8 mouse cellular contexts compared by ENCODE assay signal in the genomic region with DNA sequence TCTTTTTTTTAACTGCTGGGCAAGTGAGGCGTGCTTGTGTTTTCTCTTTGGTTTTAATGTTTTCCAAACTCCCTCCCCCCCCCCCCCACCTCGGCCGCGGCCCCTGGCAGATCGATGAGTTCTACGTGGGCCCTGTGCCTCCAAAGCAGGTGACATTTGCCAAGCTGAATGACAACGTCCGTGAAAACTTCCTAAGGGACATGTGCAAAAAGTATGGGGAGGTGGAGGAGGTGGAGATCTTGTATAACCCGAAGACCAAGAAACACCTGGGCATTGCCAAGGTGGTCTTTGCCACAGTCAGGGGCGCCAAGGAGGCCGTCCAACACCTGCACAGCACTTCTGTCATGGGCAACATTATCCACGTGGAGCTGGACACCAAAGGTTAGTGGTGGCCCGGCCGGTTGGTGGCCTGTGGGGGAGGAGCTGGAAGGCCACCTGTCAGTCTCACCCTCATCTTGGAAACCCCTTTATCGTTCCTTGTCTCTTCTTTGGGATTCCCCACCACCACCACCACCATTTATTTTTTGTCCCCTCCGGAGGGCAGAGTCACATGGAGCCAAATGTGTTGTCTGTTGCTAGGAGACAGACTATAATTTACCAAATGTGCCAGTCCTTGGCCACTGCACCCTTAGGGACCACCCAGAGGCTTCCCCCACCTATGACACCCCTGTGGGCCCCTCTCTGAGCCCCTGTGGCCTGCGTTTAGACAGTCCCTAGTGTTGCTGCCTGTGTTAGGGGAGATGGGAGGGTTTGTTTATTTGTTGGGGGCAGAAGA. TPM values are rescaled to one million over a fixed set of nuclear protein-coding genes. Genes with fewer than 3 reads are reported as not detected.
DNase-seq lines count a peak whose midpoint lies in the region; ATAC-seq and TF ChIP-seq lines count a peak whose summit lies in the region.

No protein-coding gene starts in this region.

- no peak for ATAC-seq in heart, embryonic 11.5 days (replicated peaks; ENCODE audit: insufficient number of reproducible peaks, low FRiP score, low TSS enrichment)
- ATAC-seq in heart, embryonic 15.5 days (replicated peaks; ENCODE audit: insufficient number of reproducible peaks, insufficient read depth, low FRiP score, low read depth) = no peak
- no peak for ATAC-seq in liver, postnatal 0 days
- no peak for ATAC-seq in megakaryocyte progenitor cell, adult 5-6 weeks (replicated peaks; ENCODE audit: poor library complexity)

- H3K9me3 ChIP-seq in heart, embryonic 11.5 days (replicated peaks; ENCODE audit: control insufficient read depth, low read length) = no peaks in the 10 kb centered on the region
- H3K9me3 ChIP-seq in heart, embryonic 15.5 days (replicated peaks) = no peaks in the 10 kb centered on the region
- H3K9me3 ChIP-seq in liver, postnatal 0 days (ENCODE audit: low read length) = no peaks in the 10 kb centered on the region

- peaks cover 35% of the 10 kb centered on the region for H3K4me1 ChIP-seq in heart, embryonic 11.5 days (ENCODE audit: control insufficient read depth, insufficient read depth, low read length)
- peaks cover 46% of the 10 kb centered on the region for H3K4me1 ChIP-seq in heart, embryonic 15.5 days (replicated peaks)
- peaks cover 39% of the 10 kb centered on the region for H3K4me1 ChIP-seq in liver, postnatal 0 days (ENCODE audit: insufficient read depth)

- H3K36me3 ChIP-seq in heart, embryonic 11.5 days (ENCODE audit: control insufficient read depth, insufficient read depth, low read length) = peaks cover 26% of the 10 kb centered on the region
- peaks cover 31% of the 10 kb centered on the region for H3K36me3 ChIP-seq in heart, embryonic 15.5 days
- H3K36me3 ChIP-seq in liver, postnatal 0 days (replicated peaks; ENCODE audit: insufficient read depth, low read length) = peaks cover 47% of the 10 kb centered on the region

- no peak for TF ChIP-seq CTCF in liver, postnatal 0 days (IDR thresholded peaks at IDR 0.05; ENCODE audit: low read depth)

- intact Hi-C loops in heart, postnatal 25 days (cut with DNase I) = no loop called here

- H3K9ac ChIP-seq in heart, embryonic 11.5 days (ENCODE audit: low read depth, low read length) = peak overlapping the region; percentile 99
- H3K9ac ChIP-seq in heart, embryonic 15.5 days = peak overlapping the region; percentile 99
- peak overlapping the region; percentile 99 for H3K9ac ChIP-seq in liver, postnatal 0 days (replicated peaks)

- TF ChIP-seq EP300 in liver, postnatal 0 days (IDR thresholded peaks at IDR 0.05; ENCODE audit: low read depth) = no peak

- no peaks in the 10 kb centered on the region for H3K27me3 ChIP-seq in heart, embryonic 11.5 days (ENCODE audit: control insufficient read depth, insufficient read depth, low read length)
- no peaks in the 10 kb centered on the region for H3K27me3 ChIP-seq in heart, embryonic 15.5 days
- H3K27me3 ChIP-seq in liver, postnatal 0 days (ENCODE audit: insufficient read depth, low read length) = no peaks in the 10 kb centered on the region

- DNase-seq in heart, postnatal 25 days (ENCODE audit: low spot score) = no peak
- peak; percentile 35 for DNase-seq in Muller cell, postnatal 12 days (ENCODE audit: inconsistent ontology term)
- peak; percentile 53 for DNase-seq in liver, postnatal 0 days
- no peak for DNase-seq in right cerebral cortex, adult 18-20 months
- DNase-seq in thymus, postnatal 10 days (ENCODE audit: low spot score in 2 of 2) = no peak

- WGBS in heart, embryonic 11.5 days (ENCODE audit: insufficient replicate concordance) = 7% methylated on average over 17 of the region's 17 CpGs
- 6% methylated on average over 17 of the region's 17 CpGs for WGBS in heart, embryonic 15.5 days
- 10% methylated on average over 17 of the region's 17 CpGs for WGBS in liver, postnatal 0 days (ENCODE audit: insufficient replicate concordance)

- peak overlapping the region; percentile 100 for H3K4me2 ChIP-seq in heart, embryonic 11.5 days
- peak overlapping the region; percentile 96 for H3K4me2 ChIP-seq in heart, embryonic 15.5 days
- peak overlapping the region; percentile 88 for H3K4me2 ChIP-seq in liver, postnatal 0 days (ENCODE audit: low read depth, low read length)

- H3K27ac ChIP-seq in heart, embryonic 11.5 days (ENCODE audit: low read depth, low read length) = peak overlapping the region; percentile 29; the same call in 1 of the 2 replicates
- peak overlapping the region; percentile 100 for H3K27ac ChIP-seq in heart, embryonic 15.5 days
- H3K27ac ChIP-seq in liver, postnatal 0 days (ENCODE audit: low read depth) = peak overlapping the region; percentile 100

- peak overlapping the region; percentile 92 for H3K4me3 ChIP-seq in heart, embryonic 11.5 days (ENCODE audit: low read depth, low read length)
- H3K4me3 ChIP-seq in heart, embryonic 15.5 days = peak overlapping the region; percentile 92
- H3K4me3 ChIP-seq in liver, postnatal 0 days (ENCODE audit: low read depth, low read length) = peak overlapping the region; percentile 94

RNA-seq across cellular contexts. Expression of a gene that starts 2.2 kb away (rescaled TPM):
- polyA plus RNA-seq in heart, embryonic 11.5 days (2014; fragmentation: Nextera tagmentation; extraction: Ambion mirVana) = 6.4 and 8.0 TPM in 2 replicates
- 10 to 100 TPM; 14.4 to 18.4 TPM for total RNA-seq in heart, postnatal 25 days (2021)
- polyA plus RNA-seq in heart, embryonic 15.5 days (2015; fragmentation: Nextera tagmentation; extraction: Ambion mirVana) = 6.0 and 6.9 TPM in 2 replicates
- polyA plus RNA-seq in liver, postnatal 0 days (2015; fragmentation: Nextera tagmentation; extraction: Ambion mirVana) = 3.6 and 4.3 TPM in 2 replicates
- 27.5 and 28.3 TPM in 2 replicates for total RNA-seq in megakaryocyte progenitor cell, adult 5-6 weeks (2015)
- total RNA-seq in megakaryocyte progenitor cell, adult 5-6 weeks (2017) = 1.9 and 3.1 TPM in 2 replicates

RNA-seq across cellular contexts. Expression of a gene that starts 11.7 kb away (rescaled TPM):
- 1.4 and 1.7 TPM in 2 replicates for polyA plus RNA-seq in heart, embryonic 11.5 days (2014; fragmentation: Nextera tagmentation; extraction: Ambion mirVana)
- under 1 TPM; 0.36 to 0.45 TPM for total RNA-seq in heart, postnatal 25 days (2021)
- 1.5 and 3.1 TPM in 2 replicates for polyA plus RNA-seq in heart, embryonic 15.5 days (2015; fragmentation: Nextera tagmentation; extraction: Ambion mirVana)
- polyA plus RNA-seq in liver, postnatal 0 days (2015; fragmentation: Nextera tagmentation; extraction: Ambion mirVana) = 2.1 and 2.4 TPM in 2 replicates
- 0.42 and 1.0 TPM in 2 replicates for total RNA-seq in megakaryocyte progenitor cell, adult 5-6 weeks (2015)
- total RNA-seq in megakaryocyte progenitor cell, adult 5-6 weeks (2017) = 0.54 and 1.1 TPM in 2 replicates

RNA-seq across cellular contexts. Expression of a gene that starts 25.1 kb away (rescaled TPM):
- polyA plus RNA-seq in heart, embryonic 11.5 days (2014; fragmentation: Nextera tagmentation; extraction: Ambion mirVana) = 59.5 and 66.7 TPM in 2 replicates
- total RNA-seq in heart, postnatal 25 days (2021) = 10 to 100 TPM; 15.6 to 16.7 TPM
- 54.9 and 66.7 TPM in 2 replicates for polyA plus RNA-seq in heart, embryonic 15.5 days (2015; fragmentation: Nextera tagmentation; extraction: Ambion mirVana)
- polyA plus RNA-seq in liver, postnatal 0 days (2015; fragmentation: Nextera tagmentation; extraction: Ambion mirVana) = 116 and 120 TPM in 2 replicates
- total RNA-seq in megakaryocyte progenitor cell, adult 5-6 weeks (2015) = 22.3 and 23.9 TPM in 2 replicates
- total RNA-seq in megakaryocyte progenitor cell, adult 5-6 weeks (2017) = 15.2 and 19.4 TPM in 2 replicates

RNA-seq across cellular contexts. Expression of a gene that starts 38.4 kb away (rescaled TPM):
- polyA plus RNA-seq in heart, embryonic 11.5 days (2014; fragmentation: Nextera tagmentation; extraction: Ambion mirVana) = not detected in 2 replicates
- total RNA-seq in heart, postnatal 25 days (2021) = not detected
- 0.37 TPM in 1 of 2 replicates, not detected in the other for polyA plus RNA-seq in heart, embryonic 15.5 days (2015; fragmentation: Nextera tagmentation; extraction: Ambion mirVana)
- 638 and 713 TPM in 2 replicates for polyA plus RNA-seq in liver, postnatal 0 days (2015; fragmentation: Nextera tagmentation; extraction: Ambion mirVana)
- total RNA-seq in megakaryocyte progenitor cell, adult 5-6 weeks (2015) = not detected in 2 replicates
- total RNA-seq in megakaryocyte progenitor cell, adult 5-6 weeks (2017) = not detected in 2 replicates

Comparison
In these comparisons a context has a peak if more than half of its experiments do, and no peak if none do; other contexts are left out.
1. H3K27ac ChIP-seq: peak in every context shown above with its lines; median percentile 100 in heart, embryonic 15.5 days; 100 in liver, postnatal 0 days; 29 in heart, embryonic 11.5 days.
2. DNase-seq: peak in Muller cell, postnatal 12 days (single experiment) and liver, postnatal 0 days (single experiment); none in heart, postnatal 25 days (single experiment), right cerebral cortex, adult 18-20 months (single experiment) and thymus, postnatal 10 days (0 of 2).
3. Peak in every context shown above with its lines, with median percentiles within 50 percentile points of each other: H3K4me2 ChIP-seq, H3K4me3 ChIP-seq and H3K9ac ChIP-seq.